Mouse (Mus musculus): ENCODE measurements at regions not wholly inside any gene's neighbourhood (a gene's known extent, or its start where the extent isn't known, plus 50 kb on each side); places are given as distances from the start of the nearest gene placed in this dataset.

GRCm38 (mm10) chr3:17772886-17773285 is 175.3 kb upstream of the Cypt12 start:
- DNase-seq (ENCODE audit: low spot score in 2 of 2) = no peak

- DNase-seq (ENCODE audit: low spot score in 2 of 2) = peak in 1 of 2 experiments; percentile 67
These were observed 169.1 kb upstream of the Cypt12 start for GRCm38 (mm10) chr3:17779152-17779551.

- DNase-seq (ENCODE audit: low spot score in 2 of 2) = no peak
These were observed 164.1 kb upstream of the Cypt12 start for GRCm38 (mm10) chr3:17784076-17784475.

- DNase-seq (ENCODE audit: low spot score in 2 of 2) = no peak
These were observed 163.6 kb upstream of the Cypt12 start for GRCm38 (mm10) chr3:17784587-17784986.

GRCm38 (mm10) chr3:17785106-17786022 is 162.8 kb upstream of the Cypt12 start:
- no peak for DNase-seq (ENCODE audit: low spot score in 2 of 2)

GRCm38 (mm10) chr3:17786023-17786720 is 162.0 kb upstream of the Cypt12 start:
- DNase-seq (ENCODE audit: low spot score in 2 of 2) = peak; percentile 60 to 78

- DNase-seq (ENCODE audit: low spot score in 2 of 2) = peak in 1 of 2 experiments; percentile 34
These were observed 161.3 kb upstream of the Cypt12 start for GRCm38 (mm10) chr3:17786721-17787442.

GRCm38 (mm10) chr3:17787443-17788333 is 160.5 kb upstream of the Cypt12 start:
- peak in 1 of 2 experiments; percentile 28 for DNase-seq (ENCODE audit: low spot score in 2 of 2)

- DNase-seq (ENCODE audit: low spot score in 2 of 2) = no peak
These were observed 159.9 kb upstream of the Cypt12 start for GRCm38 (mm10) chr3:17788334-17788720.

- DNase-seq (ENCODE audit: low spot score in 2 of 2) = no peak
These were observed 159.4 kb upstream of the Cypt12 start for GRCm38 (mm10) chr3:17788778-17789299.

- DNase-seq (ENCODE audit: low spot score in 2 of 2) = peak in 1 of 2 experiments; percentile 50
These were observed 158.6 kb upstream of the Cypt12 start for GRCm38 (mm10) chr3:17789454-17790196.

GRCm38 (mm10) chr3:17790331-17790730 is 157.9 kb upstream of the Cypt12 start:
- DNase-seq (ENCODE audit: low spot score in 2 of 2) = no peak

- peak in 1 of 2 experiments; percentile 37 for DNase-seq (ENCODE audit: low spot score in 2 of 2)
These were observed 157.4 kb upstream of the Cypt12 start for GRCm38 (mm10) chr3:17790816-17791215.

- DNase-seq (ENCODE audit: low spot score in 2 of 2) = no peak
These were observed 156.6 kb upstream of the Cypt12 start for GRCm38 (mm10) chr3:17791381-17792320.

- DNase-seq (ENCODE audit: low spot score in 2 of 2) = no peak
These were observed 155.6 kb upstream of the Cypt12 start for GRCm38 (mm10) chr3:17792537-17793039.

GRCm38 (mm10) chr3:17793646-17794250 is 154.5 kb upstream of the Cypt12 start:
- DNase-seq (ENCODE audit: low spot score in 2 of 2) = peak; percentile 58 to 79

- peak; percentile 61 to 66 for DNase-seq (ENCODE audit: low spot score in 2 of 2)
These were observed 153.8 kb upstream of the Cypt12 start for GRCm38 (mm10) chr3:17794251-17795061.
